Mouse (Mus musculus) stomach, postnatal 0 days (tissue): ENCODE data around the gene Cct5.

Source experiments
- CTCF ChIP-seq: IDR thresholded peaks from 2 replicates; pipeline ENCODE4 v1.5.1; 2016; ENCODE audit warnings: antibody characterized with exemption, low read depth, mild to moderate bottlenecking, moderate library complexity
- EP300 ChIP-seq: optimal IDR thresholded peaks from 2 replicates; pipeline ENCODE3; 2016; ENCODE audit warnings: antibody characterized with exemption

DNA sequence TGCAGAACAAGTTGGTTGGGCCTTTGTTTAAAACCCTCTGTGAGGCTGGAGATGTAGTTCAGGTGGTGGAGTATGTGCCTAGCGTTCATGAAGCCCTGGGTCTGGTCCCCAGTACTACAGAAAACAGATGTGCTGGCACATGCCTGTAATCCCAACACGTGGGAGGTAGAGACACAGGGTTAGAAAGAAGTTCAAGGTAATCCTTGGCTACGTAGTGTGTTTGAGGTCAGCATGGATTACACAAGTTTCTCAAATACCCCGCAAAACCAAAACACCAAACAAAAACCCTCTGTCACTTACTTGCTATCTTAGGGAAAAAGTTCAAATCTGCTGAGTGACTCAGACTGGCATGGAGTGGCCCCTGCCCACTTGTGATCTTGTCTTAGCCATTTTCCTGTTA is 10.4 kb upstream of the Cct5 start:
- TF ChIP-seq CTCF (no peak), EP300 (no peak)
